Mouse (Mus musculus): ENCODE results near the gene Hdac5. TPM values are rescaled to one million over a fixed set of nuclear protein-coding genes. Genes with fewer than 3 reads are reported as not detected.
"Not testable (repeated sequence)": the region's sequence is repeated elsewhere in the genome, so short reads cannot be mapped to it uniquely, and the experiment has no call there.

The Hdac5 gene
- polyA plus RNA-seq, 1 experiment, result 68.9 TPM

DNA sequence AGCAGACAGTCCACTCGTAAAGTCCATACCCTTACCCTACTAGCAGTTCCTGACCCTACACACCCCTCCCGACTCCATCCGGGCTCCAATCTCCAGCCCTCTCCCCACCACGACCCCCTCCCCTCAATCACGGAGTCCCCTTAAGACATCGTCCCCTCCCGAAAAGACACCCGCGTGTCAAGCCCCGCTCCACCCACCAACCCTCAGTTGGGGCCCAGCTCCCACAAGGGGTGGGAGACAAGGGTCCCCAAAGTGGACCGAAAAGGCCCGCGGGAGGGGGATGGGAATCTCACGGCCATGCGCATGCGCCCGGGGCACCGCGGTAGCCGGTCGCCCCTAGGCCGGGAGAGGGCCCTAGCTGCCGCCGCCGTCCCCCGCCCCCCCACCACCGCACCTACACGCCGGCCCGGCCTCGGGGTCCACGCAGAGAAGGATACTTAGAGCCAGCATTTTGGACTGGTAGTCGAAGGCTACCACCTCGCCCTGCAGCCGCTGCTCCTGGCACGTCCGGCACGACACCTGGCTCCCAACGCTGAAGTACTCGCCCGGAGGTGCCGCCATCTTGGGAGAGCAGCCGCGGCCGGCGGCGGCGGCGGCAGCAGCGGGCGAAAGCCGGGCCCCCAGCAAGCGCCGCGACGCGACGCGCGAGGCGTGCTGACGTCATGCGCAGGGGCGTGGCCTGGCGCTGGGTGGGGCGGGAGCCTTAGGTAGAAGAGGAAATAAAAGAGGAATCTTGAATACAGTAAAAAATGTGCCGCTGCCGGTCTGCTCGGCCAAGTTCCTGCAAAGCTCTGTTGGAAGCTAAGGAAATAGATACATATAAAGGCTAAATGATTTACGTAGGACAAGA, 45.1 kb downstream of the Hdac5 start, which contains the start of gene Lsm12:
Gene Lsm12, minus strand, starts transcription at position 651 of the 850 bp plus-strand sequence.
- Histone ChIP-seq H3K27ac (ENCODE audit: control insufficient read depth, insufficient read depth, low read depth, low read length) (peak within 1 kb of the TSS; percentile 98), H3K27me3 (ENCODE audit: control insufficient read depth, insufficient read depth, low read length) (no peaks in the 10 kb centered on the region), H3K36me3 (ENCODE audit: control insufficient read depth, insufficient read depth, low read length) (no peaks in the 10 kb centered on the region), H3K4me3 (ENCODE audit: control insufficient read depth, low read depth, low read length) (peak within 1 kb of the TSS; percentile 99), H3K4me1 (ENCODE audit: control insufficient read depth, insufficient read depth, low read length) (no peaks in the 10 kb centered on the region)
- TF ChIP-seq CTCF (IDR thresholded peaks at IDR 0.05; ENCODE audit: control insufficient read depth, insufficient read depth, insufficient replicate concordance, low read depth, low read length), result no peak
- peak; percentile 94 for TF ChIP-seq POLR2A (IDR thresholded peaks at IDR 0.05; ENCODE audit: control insufficient read depth, low read depth, low read length)

DNA sequence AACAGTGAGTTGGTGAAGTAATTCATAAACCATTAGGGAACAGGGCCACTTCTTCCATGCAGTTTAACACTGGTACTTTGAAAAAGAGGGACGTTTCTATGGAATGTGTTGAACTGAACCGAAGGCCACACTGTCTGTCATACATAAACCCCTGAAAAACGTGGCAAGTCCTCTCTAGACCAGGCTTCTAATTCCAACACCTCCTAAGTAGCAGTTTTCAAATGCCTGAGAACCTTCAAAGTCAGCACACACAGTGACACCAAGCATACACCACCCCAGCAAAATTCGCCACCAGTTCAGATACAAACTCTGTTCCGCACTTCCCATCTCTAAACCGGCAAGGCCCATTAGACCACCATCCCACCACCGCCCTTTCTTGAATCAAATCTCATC, 45.7 kb downstream of the Hdac5 start:
- TF ChIP-seq POLR2A (IDR thresholded peaks at IDR 0.05; ENCODE audit: control insufficient read depth, low read depth, low read length) (no peak), CTCF (IDR thresholded peaks at IDR 0.05; ENCODE audit: control insufficient read depth, insufficient read depth, insufficient replicate concordance, low read depth, low read length) (no peak)
- no peaks in the 10 kb centered on the region for H3K27me3 ChIP-seq (ENCODE audit: control insufficient read depth, insufficient read depth, low read length)
- peak overlapping the region; percentile 72 for H3K27ac ChIP-seq (ENCODE audit: control insufficient read depth, insufficient read depth, low read depth, low read length)
- peak overlapping the region; percentile 99 for H3K4me3 ChIP-seq (ENCODE audit: control insufficient read depth, low read depth, low read length)
- H3K4me1 ChIP-seq (ENCODE audit: control insufficient read depth, insufficient read depth, low read length), result no peaks in the 10 kb centered on the region
- H3K36me3 ChIP-seq (ENCODE audit: control insufficient read depth, insufficient read depth, low read length), result no peaks in the 10 kb centered on the region

DNA sequence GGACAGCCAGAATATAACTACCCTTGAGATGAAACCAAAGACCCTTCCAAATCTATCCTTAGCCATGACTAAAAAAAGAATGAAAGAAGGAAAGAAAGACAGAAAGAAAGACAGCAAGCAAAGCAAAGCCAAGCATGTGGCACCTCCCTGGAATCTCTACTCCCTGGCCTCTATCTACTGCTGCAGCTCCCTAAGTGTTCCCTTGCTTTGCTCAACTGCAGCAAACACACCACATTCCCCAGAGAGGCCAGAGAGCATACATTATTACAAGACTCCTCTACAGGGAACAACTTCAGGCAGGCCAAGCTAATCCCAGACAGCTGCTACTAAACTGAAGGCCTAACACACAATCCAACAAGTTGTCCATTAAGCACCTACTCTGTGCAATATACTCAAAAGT, 50.1 kb downstream of the Hdac5 start:
- Histone ChIP-seq H3K4me3 (ENCODE audit: control insufficient read depth, low read depth, low read length) (no peak overlapping the region), H3K27ac (ENCODE audit: control insufficient read depth, insufficient read depth, low read depth, low read length) (no peak overlapping the region), H3K4me1 (ENCODE audit: control insufficient read depth, insufficient read depth, low read length) (no peaks in the 10 kb centered on the region), H3K36me3 (ENCODE audit: control insufficient read depth, insufficient read depth, low read length) (no peaks in the 10 kb centered on the region), H3K27me3 (ENCODE audit: control insufficient read depth, insufficient read depth, low read length) (no peaks in the 10 kb centered on the region)
- TF ChIP-seq POLR2A (IDR thresholded peaks at IDR 0.05; ENCODE audit: control insufficient read depth, low read depth, low read length) (no peak), CTCF (IDR thresholded peaks at IDR 0.05; ENCODE audit: control insufficient read depth, insufficient read depth, insufficient replicate concordance, low read depth, low read length) (no peak)

DNA sequence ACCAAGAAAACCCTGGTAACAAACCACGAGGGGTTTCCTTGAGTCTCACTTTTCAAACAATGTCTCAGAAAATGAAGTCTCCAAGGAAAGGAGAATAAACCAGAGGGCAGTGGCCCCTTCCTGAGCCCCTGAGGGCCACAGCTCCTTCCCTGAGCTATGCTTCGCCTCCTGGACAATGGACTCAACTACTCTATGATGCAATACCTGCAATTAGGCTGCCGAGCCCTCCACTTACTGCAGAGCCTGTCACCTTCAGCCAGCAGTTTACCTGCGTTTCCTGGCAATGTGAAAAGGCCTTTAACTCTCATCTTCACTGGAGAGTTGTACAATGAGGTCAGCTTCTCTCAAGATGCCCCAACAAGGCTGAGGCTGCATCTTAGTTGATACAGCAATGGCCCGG, 61.3 kb downstream of the Hdac5 start:
- Histone ChIP-seq H3K27me3 (ENCODE audit: control insufficient read depth, insufficient read depth, low read length) (no peaks in the 10 kb centered on the region), H3K4me1 (ENCODE audit: control insufficient read depth, insufficient read depth, low read length) (no peaks in the 10 kb centered on the region), H3K36me3 (ENCODE audit: control insufficient read depth, insufficient read depth, low read length) (peaks cover 4% of the 10 kb centered on the region), H3K4me3 (ENCODE audit: control insufficient read depth, low read depth, low read length) (no peak overlapping the region), H3K27ac (ENCODE audit: control insufficient read depth, insufficient read depth, low read depth, low read length) (no peak overlapping the region)
- no peak for TF ChIP-seq CTCF (IDR thresholded peaks at IDR 0.05; ENCODE audit: control insufficient read depth, insufficient read depth, insufficient replicate concordance, low read depth, low read length)
- no peak for TF ChIP-seq POLR2A (IDR thresholded peaks at IDR 0.05; ENCODE audit: control insufficient read depth, low read depth, low read length)

DNA sequence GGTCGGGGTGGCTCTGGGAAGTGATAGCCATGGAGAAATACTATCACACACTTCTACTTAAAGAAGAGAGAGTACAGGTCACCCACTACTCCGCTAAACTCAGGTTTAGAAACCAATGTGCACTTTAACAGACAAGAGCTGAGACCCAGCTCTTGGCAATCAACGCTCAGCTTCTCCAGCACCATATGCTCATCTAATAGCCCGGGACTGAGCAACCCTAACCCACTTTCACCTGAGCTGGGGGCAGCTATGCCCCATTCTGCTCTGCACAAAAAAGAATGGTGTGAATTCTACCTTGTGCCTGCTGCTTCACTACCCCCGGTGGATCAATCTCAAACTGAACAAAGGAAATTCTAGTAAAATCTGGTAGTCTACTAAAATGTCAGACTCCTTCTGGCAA, 62.4 kb downstream of the Hdac5 start:
- H3K36me3 ChIP-seq (ENCODE audit: control insufficient read depth, insufficient read depth, low read length), result peaks cover 6% of the 10 kb centered on the region
- H3K4me1 ChIP-seq (ENCODE audit: control insufficient read depth, insufficient read depth, low read length), result no peaks in the 10 kb centered on the region
- H3K27me3 ChIP-seq (ENCODE audit: control insufficient read depth, insufficient read depth, low read length), result no peaks in the 10 kb centered on the region
- TF ChIP-seq POLR2A (IDR thresholded peaks at IDR 0.05; ENCODE audit: control insufficient read depth, low read depth, low read length), result no peak
- no peak for TF ChIP-seq CTCF (IDR thresholded peaks at IDR 0.05; ENCODE audit: control insufficient read depth, insufficient read depth, insufficient replicate concordance, low read depth, low read length)
- no peak overlapping the region for H3K27ac ChIP-seq (ENCODE audit: control insufficient read depth, insufficient read depth, low read depth, low read length)
- H3K4me3 ChIP-seq (ENCODE audit: control insufficient read depth, low read depth, low read length), result no peak overlapping the region

DNA sequence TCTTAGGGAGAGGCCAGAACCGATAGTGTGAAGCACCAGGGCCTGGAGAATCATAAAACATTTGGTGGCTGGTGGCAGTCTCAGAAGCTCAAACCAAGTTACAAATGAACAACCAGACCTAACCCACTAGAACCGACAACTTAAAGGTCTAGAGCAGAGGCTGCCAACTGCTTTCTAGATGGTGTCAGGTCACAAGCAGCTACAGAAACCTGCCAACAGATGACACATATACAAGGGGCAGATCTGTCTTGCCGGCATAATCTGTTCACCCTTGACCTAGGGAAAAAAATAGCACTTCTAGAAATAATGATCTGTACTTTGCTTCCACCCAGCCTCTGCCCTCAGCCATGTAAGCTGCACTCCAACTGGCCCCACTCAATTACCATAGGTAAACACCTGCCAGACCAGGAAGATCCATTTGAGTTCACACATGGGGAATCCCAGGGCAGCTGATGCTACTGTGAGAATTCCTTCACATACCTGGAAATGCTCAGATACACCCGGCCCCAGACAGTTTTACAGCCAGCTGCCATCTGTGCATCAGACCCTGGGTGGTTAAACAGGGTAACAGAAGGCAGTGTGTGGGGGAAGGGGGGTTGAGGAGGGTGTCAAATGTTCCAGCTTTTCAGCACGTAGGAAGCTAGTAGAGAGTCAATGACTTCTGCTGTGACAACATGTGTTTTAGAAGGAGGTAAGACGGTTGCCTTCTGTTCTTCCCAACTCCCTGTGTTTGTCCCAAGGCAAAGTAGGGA, 63.8 kb downstream of the Hdac5 start:
- no peaks in the 10 kb centered on the region for H3K27me3 ChIP-seq (ENCODE audit: control insufficient read depth, insufficient read depth, low read length)
- peaks cover 6% of the 10 kb centered on the region for H3K36me3 ChIP-seq (ENCODE audit: control insufficient read depth, insufficient read depth, low read length)
- TF ChIP-seq POLR2A (IDR thresholded peaks at IDR 0.05; ENCODE audit: control insufficient read depth, low read depth, low read length), result no peak
- no peak for TF ChIP-seq CTCF (IDR thresholded peaks at IDR 0.05; ENCODE audit: control insufficient read depth, insufficient read depth, insufficient replicate concordance, low read depth, low read length)
- no peak overlapping the region for H3K4me3 ChIP-seq (ENCODE audit: control insufficient read depth, low read depth, low read length)
- H3K27ac ChIP-seq (ENCODE audit: control insufficient read depth, insufficient read depth, low read depth, low read length), result no peak overlapping the region
- H3K4me1 ChIP-seq (ENCODE audit: control insufficient read depth, insufficient read depth, low read length), result no peaks in the 10 kb centered on the region

DNA sequence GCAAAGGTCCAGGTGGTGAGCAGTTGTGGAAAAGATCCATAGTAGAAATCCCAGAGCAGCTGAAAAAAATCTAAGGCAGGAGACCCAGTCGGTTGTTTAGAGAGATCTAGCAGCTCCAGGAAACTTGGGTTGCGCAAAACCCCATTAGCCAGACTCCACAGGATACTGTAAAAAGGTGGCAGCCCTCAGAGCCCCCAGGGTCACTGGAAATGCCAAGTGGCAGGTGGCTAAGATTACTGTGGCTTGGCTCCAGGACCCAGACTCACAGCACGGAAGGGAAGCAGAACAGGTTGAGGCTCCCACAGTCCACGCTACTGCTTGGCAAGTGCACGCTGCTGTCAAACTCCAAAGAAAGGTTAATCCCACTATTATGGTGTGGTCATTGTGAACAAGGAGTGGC, 70.2 kb downstream of the Hdac5 start:
- Histone ChIP-seq H3K27ac (ENCODE audit: control insufficient read depth, insufficient read depth, low read depth, low read length) (no peak overlapping the region), H3K36me3 (ENCODE audit: control insufficient read depth, insufficient read depth, low read length) (peaks cover 2% of the 10 kb centered on the region), H3K4me1 (ENCODE audit: control insufficient read depth, insufficient read depth, low read length) (peaks cover 3% of the 10 kb centered on the region), H3K27me3 (ENCODE audit: control insufficient read depth, insufficient read depth, low read length) (no peaks in the 10 kb centered on the region), H3K4me3 (ENCODE audit: control insufficient read depth, low read depth, low read length) (no peak overlapping the region)
- TF ChIP-seq POLR2A (IDR thresholded peaks at IDR 0.05; ENCODE audit: control insufficient read depth, low read depth, low read length) (no peak), CTCF (IDR thresholded peaks at IDR 0.05; ENCODE audit: control insufficient read depth, insufficient read depth, insufficient replicate concordance, low read depth, low read length) (no peak)

DNA sequence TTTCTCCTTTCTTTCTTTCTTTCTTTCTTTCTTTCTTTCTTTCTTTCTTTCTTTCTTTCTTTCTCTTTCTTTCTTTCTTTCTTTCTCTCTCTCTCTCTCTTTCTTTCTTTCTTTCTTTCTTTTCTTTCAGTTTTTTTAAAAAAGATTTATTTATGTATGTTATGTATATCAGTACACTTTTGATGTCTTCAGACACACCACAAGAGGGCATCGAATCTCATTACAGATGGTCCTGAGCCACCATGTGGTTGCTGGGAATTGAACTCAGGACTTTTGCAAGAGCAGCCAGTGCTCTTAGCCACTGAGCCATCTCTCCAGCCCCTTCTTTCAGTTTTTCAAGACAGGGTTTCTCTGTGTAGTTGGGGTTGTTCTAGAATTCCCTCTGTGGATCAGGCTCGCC, 71.9 kb downstream of the Hdac5 start:
- not testable (repeated sequence) for H3K36me3 ChIP-seq (ENCODE audit: control insufficient read depth, insufficient read depth, low read length); H3K27ac ChIP-seq (ENCODE audit: control insufficient read depth, insufficient read depth, low read depth, low read length); H3K27me3 ChIP-seq (ENCODE audit: control insufficient read depth, insufficient read depth, low read length); H3K4me3 ChIP-seq (ENCODE audit: control insufficient read depth, low read depth, low read length); H3K4me1 ChIP-seq (ENCODE audit: control insufficient read depth, insufficient read depth, low read length)
